Comparison of ENCODE assay signal across 8 mouse cellular contexts in the genomic region with DNA sequence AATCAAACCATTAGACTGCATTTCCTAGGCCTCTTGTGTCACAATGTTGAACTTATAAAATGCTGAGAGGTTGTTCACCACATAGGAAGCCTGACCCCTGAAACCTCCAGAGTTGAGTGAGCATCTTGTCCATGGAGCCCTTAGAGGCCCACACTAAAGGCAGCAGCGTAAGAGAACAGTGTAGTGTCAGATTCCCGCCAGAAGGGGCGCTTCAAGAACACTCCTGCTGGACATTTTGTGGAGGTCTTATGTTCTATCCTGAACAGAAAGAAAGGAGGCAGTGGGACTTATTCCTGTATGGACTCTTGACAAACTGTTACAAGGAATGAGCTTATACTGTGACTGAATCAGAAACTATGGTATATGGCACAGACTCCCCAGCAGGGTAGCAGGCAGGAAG. TPM values are rescaled to one million over a fixed set of nuclear protein-coding genes. Genes with fewer than 3 reads are reported as not detected.
DNase-seq lines count a peak whose midpoint lies in the region; ATAC-seq and TF ChIP-seq lines count a peak whose summit lies in the region.

No protein-coding gene starts in this region.

- peaks cover 68% of the 10 kb centered on the region for H3K36me3 ChIP-seq in neural tube, embryonic 15.5 days
- H3K36me3 ChIP-seq in liver, postnatal 0 days (replicated peaks; ENCODE audit: insufficient read depth, low read length): no peaks in the 10 kb centered on the region; the same call in 1 of the 2 replicates
- H3K36me3 ChIP-seq in hindbrain, embryonic 13.5 days: peaks cover 69% of the 10 kb centered on the region

- H3K4me3 ChIP-seq in neural tube, embryonic 15.5 days (replicated peaks): no peak overlapping the region
- H3K4me3 ChIP-seq in liver, postnatal 0 days (ENCODE audit: low read depth, low read length): no peak overlapping the region
- no peak overlapping the region for H3K4me3 ChIP-seq in hindbrain, embryonic 13.5 days

- no peak overlapping the region for H3K27ac ChIP-seq in neural tube, embryonic 15.5 days (replicated peaks)
- no peak overlapping the region for H3K27ac ChIP-seq in liver, postnatal 0 days (ENCODE audit: low read depth)
- H3K27ac ChIP-seq in hindbrain, embryonic 13.5 days: no peak overlapping the region

- TF ChIP-seq EP300 in liver, postnatal 0 days (IDR thresholded peaks at IDR 0.05; ENCODE audit: low read depth): no peak

- H3K9ac ChIP-seq in neural tube, embryonic 15.5 days (replicated peaks): no peak overlapping the region
- H3K9ac ChIP-seq in liver, postnatal 0 days (replicated peaks): no peak overlapping the region
- no peak overlapping the region for H3K9ac ChIP-seq in hindbrain, embryonic 13.5 days

- no peaks in the 10 kb centered on the region for H3K4me1 ChIP-seq in neural tube, embryonic 15.5 days
- no peaks in the 10 kb centered on the region for H3K4me1 ChIP-seq in liver, postnatal 0 days (ENCODE audit: insufficient read depth)
- no peaks in the 10 kb centered on the region for H3K4me1 ChIP-seq in hindbrain, embryonic 13.5 days (replicated peaks)

- DNase-seq in frontal cortex, postnatal 36 days (ENCODE audit: low spot score in 2 of 2): no peak
- DNase-seq in neural tube, embryonic 10.5 days (ENCODE audit: extremely low spot score, low spot score): peak; percentile 45
- peak; percentile 56 to 58 for DNase-seq in cerebellum, postnatal 36 days
- peak; percentile 32 for DNase-seq in liver, postnatal 0 days

- H3K27me3 ChIP-seq in neural tube, embryonic 15.5 days (replicated peaks): no peaks in the 10 kb centered on the region
- H3K27me3 ChIP-seq in liver, postnatal 0 days (ENCODE audit: insufficient read depth, low read length): no peaks in the 10 kb centered on the region
- H3K27me3 ChIP-seq in hindbrain, embryonic 13.5 days: no peaks in the 10 kb centered on the region

- 0 out of 2 replicates have a peak, but pooled peaks have one; percentile 27 for ATAC-seq in frontal cortex, adult (ENCODE audit: low TSS enrichment)
- ATAC-seq in neural tube, embryonic 15.5 days (ENCODE audit: low FRiP score): no peak
- ATAC-seq in liver, postnatal 0 days: no peak
- ATAC-seq in megakaryocyte, adult 5-6 weeks (ENCODE audit: poor library complexity, severe bottlenecking): no peak
- no peak for ATAC-seq in hindbrain, embryonic 13.5 days (ENCODE audit: low FRiP score)

- no peaks in the 10 kb centered on the region for H3K9me3 ChIP-seq in neural tube, embryonic 15.5 days (replicated peaks)
- no peaks in the 10 kb centered on the region for H3K9me3 ChIP-seq in liver, postnatal 0 days (ENCODE audit: low read length)
- H3K9me3 ChIP-seq in hindbrain, embryonic 13.5 days: no peaks in the 10 kb centered on the region

- peak; percentile 57 for TF ChIP-seq CTCF in liver, postnatal 0 days (IDR thresholded peaks at IDR 0.05; ENCODE audit: low read depth)

- 39% methylated on average over 3 of the region's 3 CpGs for WGBS in neural tube, embryonic 15.5 days
- 44% methylated on average over 3 of the region's 3 CpGs for WGBS in liver, postnatal 0 days (ENCODE audit: insufficient replicate concordance)
- WGBS in hindbrain, embryonic 13.5 days: 33% methylated on average over 3 of the region's 3 CpGs

- no peak overlapping the region for H3K4me2 ChIP-seq in neural tube, embryonic 15.5 days
- H3K4me2 ChIP-seq in liver, postnatal 0 days (ENCODE audit: low read depth, low read length): no peak overlapping the region
- no peak overlapping the region for H3K4me2 ChIP-seq in hindbrain, embryonic 13.5 days

RNA-seq across cellular contexts. Expression of gene B9d1, which starts 10.0 kb away (rescaled TPM):
- 28.6 and 31.2 TPM in 2 replicates for polyA plus RNA-seq in neural tube, embryonic 15.5 days (2015; fragmentation: Nextera tagmentation; extraction: Ambion mirVana)
- polyA plus RNA-seq in liver, postnatal 0 days (2015; fragmentation: Nextera tagmentation; extraction: Ambion mirVana): 1.4 and 1.6 TPM in 2 replicates
- not detected in 2 replicates for total RNA-seq in megakaryocyte, adult 5-6 weeks (2015)
- total RNA-seq in megakaryocyte, adult 5-6 weeks (2017): 0.26 TPM in 1 of 2 replicates, not detected in the other
- 41.0 and 43.4 TPM in 2 replicates for polyA plus RNA-seq in hindbrain, embryonic 13.5 days (2015; fragmentation: Nextera tagmentation; extraction: Ambion mirVana)

RNA-seq across cellular contexts. Expression of gene Mapk7, which starts 20.7 kb away (rescaled TPM):
- polyA plus RNA-seq in neural tube, embryonic 15.5 days (2015; fragmentation: Nextera tagmentation; extraction: Ambion mirVana): 65.9 and 67.7 TPM in 2 replicates
- 4.8 and 5.6 TPM in 2 replicates for polyA plus RNA-seq in liver, postnatal 0 days (2015; fragmentation: Nextera tagmentation; extraction: Ambion mirVana)
- total RNA-seq in megakaryocyte, adult 5-6 weeks (2015): 16.2 and 17.7 TPM in 2 replicates
- total RNA-seq in megakaryocyte, adult 5-6 weeks (2017): 15.4 and 21.4 TPM in 2 replicates
- polyA plus RNA-seq in hindbrain, embryonic 13.5 days (2015; fragmentation: Nextera tagmentation; extraction: Ambion mirVana): 78.3 and 82.6 TPM in 2 replicates

RNA-seq across cellular contexts. Expression of gene Mfap4, which starts 29.7 kb away (rescaled TPM):
- 48.3 and 73.6 TPM in 2 replicates for polyA plus RNA-seq in neural tube, embryonic 15.5 days (2015; fragmentation: Nextera tagmentation; extraction: Ambion mirVana)
- polyA plus RNA-seq in liver, postnatal 0 days (2015; fragmentation: Nextera tagmentation; extraction: Ambion mirVana): 4.9 TPM in 2 replicates
- not detected in 2 replicates for total RNA-seq in megakaryocyte, adult 5-6 weeks (2015)
- total RNA-seq in megakaryocyte, adult 5-6 weeks (2017): not detected in 2 replicates
- polyA plus RNA-seq in hindbrain, embryonic 13.5 days (2015; fragmentation: Nextera tagmentation; extraction: Ambion mirVana): 60.5 and 77.1 TPM in 2 replicates

Comparison
In these comparisons a context has a peak if more than half of its experiments do, and no peak if none do; other contexts are left out.
1. DNase-seq: peak in neural tube, embryonic 10.5 days (single experiment), cerebellum, postnatal 36 days (2 of 2) and liver, postnatal 0 days (single experiment); none in frontal cortex, postnatal 36 days (0 of 2).
2. RNA of gene B9d1, which starts 10.0 kb away (polyA plus RNA-seq): 41.0 to 43.4 TPM in hindbrain, embryonic 13.5 days and 28.6 to 31.2 TPM in neural tube, embryonic 15.5 days; 1.4 to 1.6 TPM in liver, postnatal 0 days; every median in the first group is over 10 times any median in the second.
3. RNA of gene Mapk7, which starts 20.7 kb away (polyA plus RNA-seq): 78.3 to 82.6 TPM in hindbrain, embryonic 13.5 days and 65.9 to 67.7 TPM in neural tube, embryonic 15.5 days; 4.8 to 5.6 TPM in liver, postnatal 0 days; every median in the first group is over 10 times any median in the second.